Mouse (Mus musculus): Measurements from ENCODE around the gene Dgke.

GRCm38 (mm10) chr11:89031189-89031588 is 35.5 kb downstream of the Dgke start:
- TF ChIP-seq CTCF (IDR thresholded peaks at IDR 0.05; ENCODE audit: insufficient read depth, low read length): no peak
- no peak for TF ChIP-seq POLR2A (IDR thresholded peaks at IDR 0.05; ENCODE audit: borderline replicate concordance, extremely low read depth, low read depth, low read length)
